Mouse (Mus musculus) hindbrain, embryonic 15.5 days (tissue): ENCODE data around the gene Rnps1. TPM values are rescaled to one million over a fixed set of nuclear protein-coding genes. Genes with fewer than 3 reads are reported as not detected.

Experiments used
- ATAC-seq: fragments of 200-750 bp; cut with Nextera tagmentation; 2 replicates; pipeline ENCODE4 v1.8.0; 2017; ENCODE audit warnings: low read depth, moderate number of reproducible peaks, moderate TSS enrichment; ENCODE audit not compliant: low FRiP score
- H3K27ac ChIP-seq: fragments of 300-500 bp; sonication (generic); replicated peaks from 2 replicates; pipeline ENCODE4 v1.5.1; 2015; ENCODE audit warnings: mild to moderate bottlenecking, inconsistent platforms
- H3K27me3 ChIP-seq: fragments of 300-500 bp; sonication (generic); 2 replicates; pipeline ENCODE4 v1.6.1; 2015; ENCODE audit warnings: control low read depth, inconsistent platforms
- H3K36me3 ChIP-seq: fragments of 300-500 bp; sonication (generic); 2 replicates; pipeline ENCODE4 v1.6.1; 2015; ENCODE audit warnings: control low read depth, inconsistent platforms
- H3K4me1 ChIP-seq: fragments of 300-500 bp; sonication (generic); replicated peaks from 2 replicates; pipeline ENCODE4 v1.6.1; 2015; ENCODE audit warnings: control low read depth, inconsistent platforms
- H3K4me2 ChIP-seq: fragments of 300-500 bp; sonication (generic); 2 replicates; pipeline ENCODE4 v1.6.1; 2015; ENCODE audit warnings: moderate library complexity, mild to moderate bottlenecking, inconsistent platforms
- H3K4me3 ChIP-seq: fragments of 300-500 bp; sonication (generic); 2 replicates; pipeline ENCODE4 v1.5.1; 2015; ENCODE audit warnings: mild to moderate bottlenecking, inconsistent platforms
- H3K9ac ChIP-seq: fragments of 300-500 bp; sonication (generic); 2 replicates; pipeline ENCODE4 v1.6.1; 2015; ENCODE audit warnings: inconsistent platforms
- H3K9me3 ChIP-seq: fragments of 300-500 bp; sonication (generic); 2 replicates; pipeline ENCODE4 v1.6.1; 2016; ENCODE audit warnings: control low read depth, inconsistent platforms
- WGBS: fragments of 180-500 bp; shearing (Covaris S2); methylation state at CpG from one replicate; pipeline ENCODE4 v1.1.7; 2015; 5-methylcytosine and 5-hydroxymethylcytosine counted together
- polyA plus RNA-seq: library from polyadenylated mRNA; unstranded; fragments of >200 nt; fragmentation: Nextera tagmentation; extraction: Ambion mirVana; gene quantifications from 2 replicates; pipeline ENCODE4 v1.2.1, GENCODE M21; 2015

Rnps1 gene
- 301 and 335 TPM in 2 replicates for polyA plus RNA-seq

DNA sequence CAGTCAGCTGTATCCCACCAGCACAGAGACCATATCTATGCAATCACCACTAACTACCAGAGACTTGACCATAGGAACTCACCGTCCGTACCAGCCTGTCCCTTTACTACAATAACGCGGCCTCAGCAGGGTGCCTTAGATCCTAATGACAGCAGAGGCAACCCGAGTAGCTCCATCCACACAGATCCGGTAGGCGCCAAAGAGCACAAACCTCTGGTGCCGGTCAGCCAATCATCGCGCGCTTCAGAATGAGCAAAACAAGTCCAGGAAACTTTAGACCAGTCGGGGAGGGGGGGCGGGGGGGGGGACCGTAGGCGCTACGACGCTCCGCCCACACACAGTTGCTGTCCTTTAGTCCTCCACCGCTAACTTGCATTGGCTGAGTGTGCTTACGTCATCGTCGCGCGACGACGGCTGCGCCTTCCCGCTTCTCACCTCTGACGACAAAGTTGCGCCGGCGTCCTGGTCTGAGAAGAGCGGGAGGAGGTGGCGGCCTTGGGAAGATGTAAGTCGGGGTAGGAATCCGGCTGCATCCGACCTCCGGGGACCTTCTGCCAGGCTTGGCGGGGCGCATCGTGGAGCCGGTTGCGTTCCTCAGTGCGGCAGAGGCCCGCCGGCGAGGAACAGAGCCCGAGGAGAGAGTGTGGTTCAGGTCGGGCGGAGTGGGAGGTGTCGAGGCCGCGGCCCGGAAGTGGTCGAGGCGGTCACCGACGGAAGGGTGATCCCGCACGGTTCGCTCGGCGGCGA is at the start of gene Rnps1:
Rnps1 (plus strand) TSS at position 336 of the 747 bp plus-strand sequence.
- Histone ChIP-seq H3K27ac (peak within 1 kb of the TSS; percentile 89), H3K27me3 (no peaks in the 10 kb centered on the region), H3K9ac (peak within 1 kb of the TSS; percentile 79), H3K4me2 (peak within 1 kb of the TSS; percentile 92), H3K36me3 (peaks cover 35% of the 10 kb centered on the region), H3K4me1 (peaks cover 38% of the 10 kb centered on the region), H3K4me3 (peak within 1 kb of the TSS; percentile 81), H3K9me3 (no peaks in the 10 kb centered on the region)
- ATAC-seq: peak; percentile 95
- under 1% methylated on average over 64 of the region's 64 CpGs for WGBS

DNA sequence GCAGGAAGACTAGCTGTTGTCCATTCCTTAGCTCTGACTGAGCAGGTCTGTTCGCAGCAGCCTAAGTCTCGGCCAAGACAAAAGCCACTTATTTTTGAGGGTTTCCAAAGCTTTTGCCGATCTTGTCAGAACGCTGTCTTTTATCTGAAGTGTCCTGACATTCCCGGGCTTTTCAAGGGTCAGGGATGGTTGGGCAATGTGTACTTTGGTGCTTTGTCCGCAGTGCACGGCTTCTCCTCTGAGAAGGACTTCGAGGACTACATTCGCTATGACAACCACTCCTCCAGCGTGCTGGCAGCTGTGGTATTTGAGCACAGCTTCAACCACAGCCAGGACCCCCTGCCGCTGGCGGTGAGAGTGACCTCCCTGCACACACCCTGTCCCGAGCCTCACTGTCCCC is 48.5 kb upstream of the Rnps1 start:
- no peak for ATAC-seq
- Histone ChIP-seq H3K36me3 (peaks cover 45% of the 10 kb centered on the region), H3K9ac (no peak overlapping the region), H3K4me1 (no peaks in the 10 kb centered on the region), H3K9me3 (no peaks in the 10 kb centered on the region), H3K4me2 (no peak overlapping the region), H3K27me3 (no peaks in the 10 kb centered on the region), H3K27ac (no peak overlapping the region), H3K4me3 (no peak overlapping the region)
- WGBS: 28% methylated on average over 13 of the region's 13 CpGs

DNA sequence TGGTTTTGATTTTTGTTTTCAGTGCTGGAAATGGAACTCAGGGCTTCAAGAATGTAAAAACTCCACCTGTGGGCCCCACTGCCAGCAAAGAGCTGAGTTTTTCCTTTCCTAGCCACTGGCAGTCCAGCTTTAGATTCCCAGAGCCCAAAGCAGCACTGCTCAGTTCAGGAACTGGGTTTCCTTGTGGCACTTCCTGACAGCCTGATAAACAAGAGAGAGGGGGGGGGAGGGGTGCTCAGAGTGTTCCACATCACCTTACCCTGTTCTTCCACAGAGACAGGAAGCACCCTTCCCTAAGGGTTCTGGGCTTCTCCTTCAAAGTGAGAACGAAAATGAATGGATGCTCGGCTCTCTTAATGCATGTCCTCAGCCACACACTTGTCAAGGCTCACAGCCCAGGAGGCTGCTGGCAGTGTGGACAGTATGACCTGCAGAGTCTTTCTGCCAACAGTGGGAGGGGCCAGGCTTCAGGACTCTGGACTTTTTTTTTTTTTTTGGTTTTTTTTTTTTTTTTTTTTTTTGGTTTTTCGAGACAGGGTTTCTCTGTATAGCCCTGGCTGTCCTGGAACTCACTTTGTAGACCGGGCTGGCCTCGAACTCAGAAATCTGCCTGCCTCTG is 39.2 kb upstream of the Rnps1 start:
- no peak for ATAC-seq
- WGBS: 81% methylated on average over 5 of the region's 5 CpGs
- H3K9me3 ChIP-seq: no peaks in the 10 kb centered on the region

DNA sequence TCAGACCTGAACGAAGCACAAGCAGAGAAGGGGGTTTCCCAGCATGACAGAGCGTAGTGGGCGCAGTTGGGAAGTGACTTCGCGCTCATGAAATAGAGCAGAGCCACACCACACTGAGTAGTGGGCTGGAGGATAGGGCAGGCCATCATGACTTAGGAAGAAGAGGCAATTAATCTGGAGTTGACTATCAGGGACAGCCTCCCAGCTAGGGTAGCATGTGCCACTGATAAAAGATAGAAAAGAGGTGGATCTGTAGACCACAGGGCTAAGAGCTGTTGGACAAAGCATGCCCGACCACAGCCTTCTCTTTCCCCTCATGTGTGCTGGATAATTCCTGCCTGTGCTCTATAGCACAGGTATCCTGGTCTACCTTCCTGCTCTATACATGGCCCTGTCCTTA is 38.5 kb upstream of the Rnps1 start:
- Histone ChIP-seq H3K27me3 (no peaks in the 10 kb centered on the region), H3K9ac (no peak overlapping the region), H3K36me3 (peaks cover 67% of the 10 kb centered on the region), H3K27ac (no peak overlapping the region), H3K4me1 (no peaks in the 10 kb centered on the region), H3K9me3 (no peaks in the 10 kb centered on the region), H3K4me3 (no peak overlapping the region), H3K4me2 (no peak overlapping the region)
- no peak for ATAC-seq
- 92% methylated on average over 6 of the region's 6 CpGs for WGBS

More for the DNA sequence above, 39.2 kb upstream of the Rnps1 start:
- H3K27me3 ChIP-seq: no peaks in the 10 kb centered on the region
- H3K4me2 ChIP-seq: no peak overlapping the region
- H3K36me3 ChIP-seq: peaks cover 70% of the 10 kb centered on the region
- no peak overlapping the region for H3K4me3 ChIP-seq
- no peak overlapping the region for H3K9ac ChIP-seq
- no peak overlapping the region for H3K27ac ChIP-seq
- no peaks in the 10 kb centered on the region for H3K4me1 ChIP-seq

DNA sequence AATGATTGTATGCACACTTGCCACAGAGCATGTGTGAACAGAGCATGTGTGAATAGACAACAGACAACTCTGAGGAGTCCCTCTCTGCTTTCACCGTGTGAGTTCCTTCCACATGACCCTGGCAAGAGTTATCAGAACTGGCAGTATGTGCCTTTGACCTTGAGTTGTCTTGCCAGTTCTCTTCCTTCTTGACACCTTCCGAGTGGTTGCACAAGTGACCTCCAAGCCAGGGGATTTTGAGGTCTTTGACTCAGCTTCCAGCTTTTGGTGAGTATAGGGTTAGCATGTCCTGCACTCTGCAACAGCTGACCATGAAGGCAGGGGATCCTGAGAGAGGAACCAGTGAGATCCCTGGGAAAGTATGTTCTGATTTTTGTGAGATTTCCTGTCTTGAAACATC is 35.9 kb upstream of the Rnps1 start:
- peaks cover 71% of the 10 kb centered on the region for H3K36me3 ChIP-seq
- no peaks in the 10 kb centered on the region for H3K27me3 ChIP-seq
- no peak overlapping the region for H3K9ac ChIP-seq
- H3K4me1 ChIP-seq: no peaks in the 10 kb centered on the region
- no peak overlapping the region for H3K27ac ChIP-seq
- ATAC-seq: no peak
- no peak overlapping the region for H3K4me3 ChIP-seq
- WGBS: 97% methylated on average over 2 of the region's 2 CpGs
- no peaks in the 10 kb centered on the region for H3K9me3 ChIP-seq
- no peak overlapping the region for H3K4me2 ChIP-seq

DNA sequence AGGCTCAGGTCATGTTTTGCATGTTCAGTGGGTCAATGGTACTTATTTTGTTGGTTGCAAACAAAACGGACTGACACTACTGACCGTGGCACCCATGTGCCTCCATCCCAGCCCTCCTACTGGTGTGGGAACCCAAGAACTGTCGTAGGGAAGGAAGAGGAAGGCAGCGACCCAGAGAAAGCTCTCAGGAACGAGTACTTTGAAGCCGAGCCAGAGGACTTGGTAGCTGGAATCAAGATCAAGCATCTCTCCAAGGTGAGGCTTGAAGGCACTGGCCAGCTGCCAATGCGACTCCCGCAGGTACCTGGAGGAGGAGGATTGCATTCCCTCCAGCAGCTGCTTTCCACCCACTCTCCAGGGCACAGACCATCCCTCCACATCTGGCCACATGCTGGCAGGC is 30.6 kb upstream of the Rnps1 start:
- Histone ChIP-seq H3K9me3 (no peaks in the 10 kb centered on the region), H3K4me2 (no peak overlapping the region), H3K9ac (no peak overlapping the region), H3K27me3 (no peaks in the 10 kb centered on the region), H3K4me1 (no peaks in the 10 kb centered on the region), H3K4me3 (no peak overlapping the region), H3K27ac (no peak overlapping the region), H3K36me3 (peaks cover 81% of the 10 kb centered on the region)
- 85% methylated on average over 8 of the region's 8 CpGs for WGBS
- ATAC-seq: no peak

DNA sequence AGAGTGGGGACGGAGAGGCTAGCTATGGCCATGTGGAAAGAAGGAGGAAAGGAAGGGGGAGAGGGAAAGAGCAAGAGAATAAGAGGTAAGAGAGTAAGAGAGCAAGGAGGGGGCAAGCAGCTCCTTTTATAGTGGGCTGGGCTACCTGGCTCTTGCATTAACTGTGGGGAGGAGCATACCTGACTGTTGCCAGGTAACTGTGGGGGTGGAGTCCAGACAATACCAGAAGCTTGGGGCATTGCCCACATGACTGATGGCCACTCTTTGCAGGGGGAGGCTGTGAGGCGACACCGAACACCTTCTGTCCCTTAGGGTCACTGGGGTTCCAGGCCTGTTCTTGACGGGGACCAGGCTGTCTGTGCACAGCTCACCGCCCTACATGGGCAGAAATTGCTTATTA is 25.7 kb upstream of the Rnps1 start:
- no peaks in the 10 kb centered on the region for H3K9me3 ChIP-seq
- no peak overlapping the region for H3K27ac ChIP-seq
- WGBS: 86% methylated on average over 5 of the region's 5 CpGs
- peaks cover 70% of the 10 kb centered on the region for H3K36me3 ChIP-seq
- no peaks in the 10 kb centered on the region for H3K27me3 ChIP-seq
- H3K4me3 ChIP-seq: no peak overlapping the region
- no peak for ATAC-seq
- H3K9ac ChIP-seq: no peak overlapping the region
- no peak overlapping the region for H3K4me2 ChIP-seq
- H3K4me1 ChIP-seq: no peaks in the 10 kb centered on the region

DNA sequence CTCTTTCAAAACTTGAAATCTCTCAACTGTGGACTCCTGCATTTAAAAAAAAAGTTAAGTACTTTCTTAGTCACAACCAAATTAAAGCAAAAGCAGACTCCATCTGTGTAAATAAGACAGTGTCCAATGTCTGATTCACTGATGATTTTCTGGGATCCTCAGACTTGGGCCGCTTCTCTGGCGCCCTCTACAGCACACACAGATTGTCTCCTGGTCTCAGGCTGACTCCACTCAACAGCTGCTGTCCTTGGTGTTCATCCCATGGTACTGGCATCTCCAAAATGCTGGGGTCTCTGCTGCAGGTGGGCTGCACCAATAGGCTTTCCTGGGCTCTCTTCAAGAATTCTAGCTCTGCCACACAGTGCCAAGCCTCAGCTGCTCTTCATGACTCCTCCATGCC is 24.5 kb upstream of the Rnps1 start:
- WGBS: 5% methylated on average over 2 of the region's 2 CpGs
- Histone ChIP-seq H3K9me3 (no peaks in the 10 kb centered on the region), H3K4me2 (no peak overlapping the region), H3K4me3 (no peak overlapping the region), H3K4me1 (no peaks in the 10 kb centered on the region), H3K36me3 (peaks cover 66% of the 10 kb centered on the region), H3K27me3 (no peaks in the 10 kb centered on the region), H3K27ac (no peak overlapping the region), H3K9ac (no peak overlapping the region)
- no peak for ATAC-seq

DNA sequence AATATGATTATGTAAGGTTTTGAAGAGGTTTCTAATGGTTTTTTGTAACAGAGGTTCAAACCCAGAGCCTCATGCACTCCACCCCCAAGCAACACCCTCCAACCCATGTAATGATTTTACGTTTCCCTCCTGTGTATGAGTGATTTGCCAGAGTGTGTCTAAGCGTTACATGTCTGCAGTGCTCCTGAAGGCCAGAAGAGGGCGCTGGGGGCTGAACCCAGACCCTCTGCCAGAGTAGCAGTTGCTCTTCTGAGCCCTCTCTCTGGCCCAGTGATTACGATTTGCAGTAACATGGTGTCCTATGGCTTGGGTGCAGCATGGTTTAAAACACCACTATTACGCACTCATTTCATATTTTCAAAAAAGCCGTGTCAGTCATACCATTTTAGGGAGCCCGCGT is 23.2 kb upstream of the Rnps1 start:
- H3K9ac ChIP-seq: no peak overlapping the region
- no peaks in the 10 kb centered on the region for H3K4me1 ChIP-seq
- H3K27ac ChIP-seq: no peak overlapping the region
- H3K4me2 ChIP-seq: no peak overlapping the region
- WGBS: 66% methylated on average over 8 of the region's 8 CpGs
- no peaks in the 10 kb centered on the region for H3K27me3 ChIP-seq
- ATAC-seq: no peak
- H3K9me3 ChIP-seq: no peaks in the 10 kb centered on the region
- no peak overlapping the region for H3K4me3 ChIP-seq
- peaks cover 58% of the 10 kb centered on the region for H3K36me3 ChIP-seq

DNA sequence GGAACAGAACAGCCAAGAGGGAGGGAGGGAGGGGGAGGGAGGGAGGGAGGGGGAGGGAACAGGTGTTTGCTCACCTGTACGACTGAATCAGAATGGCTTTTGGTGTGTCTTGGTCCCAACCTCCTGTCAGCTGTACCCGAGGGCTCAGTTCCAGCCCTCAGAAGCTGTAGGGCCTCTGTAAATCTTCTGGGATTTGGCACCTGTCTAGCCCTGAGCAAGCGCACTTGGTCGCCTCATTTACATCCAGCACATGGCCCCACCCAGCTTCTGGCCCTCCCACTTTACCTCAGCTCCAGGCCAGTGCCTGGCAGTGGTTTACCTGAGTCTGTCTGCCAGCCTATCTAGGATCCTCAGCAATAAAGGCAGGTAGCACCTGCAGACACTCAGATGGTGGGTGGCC is 20.8 kb upstream of the Rnps1 start:
- WGBS: 46% methylated on average over 4 of the region's 4 CpGs
- no peaks in the 10 kb centered on the region for H3K4me1 ChIP-seq
- no peak overlapping the region for H3K4me3 ChIP-seq
- ATAC-seq: no peak
- peaks cover 48% of the 10 kb centered on the region for H3K36me3 ChIP-seq
- no peaks in the 10 kb centered on the region for H3K9me3 ChIP-seq
- H3K27ac ChIP-seq: no peak overlapping the region
- no peak overlapping the region for H3K9ac ChIP-seq
- no peak overlapping the region for H3K4me2 ChIP-seq
- H3K27me3 ChIP-seq: no peaks in the 10 kb centered on the region

DNA sequence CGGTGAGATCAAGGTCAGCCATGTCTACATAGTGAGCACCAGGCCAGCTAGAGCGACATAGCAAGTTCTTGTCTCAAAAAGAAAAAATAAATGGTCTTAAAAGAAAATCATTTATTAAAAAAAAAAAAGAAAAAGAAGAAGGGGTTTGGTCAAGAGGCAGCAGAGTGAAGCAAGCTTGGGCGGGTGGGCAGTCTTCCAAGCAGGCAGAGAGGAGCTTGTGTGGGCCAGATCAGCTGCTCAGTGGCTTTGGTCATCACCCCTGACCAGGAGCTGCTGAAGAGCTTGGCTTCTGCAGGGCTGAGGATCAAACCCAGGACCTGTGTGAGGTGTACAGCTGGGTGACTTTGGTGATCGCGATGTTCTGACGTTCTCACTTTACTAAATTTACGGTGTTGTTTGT is 19.9 kb upstream of the Rnps1 start:
- no peak for ATAC-seq
- Histone ChIP-seq H3K27me3 (no peaks in the 10 kb centered on the region), H3K27ac (no peak overlapping the region), H3K4me1 (no peaks in the 10 kb centered on the region), H3K9ac (no peak overlapping the region), H3K9me3 (no peaks in the 10 kb centered on the region), H3K4me3 (no peak overlapping the region), H3K36me3 (peaks cover 42% of the 10 kb centered on the region), H3K4me2 (no peak overlapping the region)
- WGBS: 90% methylated on average over 7 of the region's 7 CpGs

DNA sequence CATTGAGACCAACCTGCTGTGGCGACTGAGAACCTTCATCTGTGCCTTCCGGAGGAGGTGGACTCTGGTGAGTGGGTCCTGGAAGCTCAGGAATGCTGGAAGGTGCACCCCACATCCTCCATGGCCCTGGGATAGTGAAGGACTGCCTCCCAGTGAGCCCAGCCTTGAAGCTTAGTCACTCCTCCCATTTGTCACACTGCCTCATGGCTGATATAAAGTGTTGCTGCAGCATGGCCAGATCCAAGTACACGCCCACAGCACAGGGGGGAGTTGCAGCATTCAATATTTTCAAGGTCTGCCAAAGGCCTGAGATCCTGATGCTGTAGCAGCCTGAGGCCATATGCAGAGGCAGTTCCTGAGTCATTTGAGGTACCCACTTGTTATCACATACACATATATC is 12.0 kb upstream of the Rnps1 start:
- Histone ChIP-seq H3K4me2 (no peak overlapping the region), H3K27ac (no peak overlapping the region), H3K27me3 (no peaks in the 10 kb centered on the region), H3K9ac (no peak overlapping the region), H3K4me3 (no peak overlapping the region), H3K36me3 (peaks cover 75% of the 10 kb centered on the region), H3K9me3 (no peaks in the 10 kb centered on the region), H3K4me1 (no peaks in the 10 kb centered on the region)
- WGBS: 83% methylated on average over 3 of the region's 3 CpGs
- ATAC-seq: no peak
